Comparison of ENCODE assay signal across 26 mouse cellular contexts in genomic region chr12:87103471-87103870, GRCm38 (mm10). TPM values are rescaled to one million over a fixed set of nuclear protein-coding genes. Genes with fewer than 3 reads are reported as not detected.
"Had no signal": no experiment of that assay in that cellular context is flagged by ENCODE, and none has a peak within 500 bp of the region (broad histone marks: within the 10 kb centered on the region; RNA-seq: fewer than 3 reads in every experiment).

No protein-coding gene starts in this region.

- H3K9ac ChIP-seq: heart, embryonic 13.5 days; heart, embryonic 15.5 days; hindbrain, embryonic 13.5 days; hindbrain, embryonic 15.5 days; limb, embryonic 13.5 days; limb, embryonic 15.5 days; liver, embryonic 12.5 days; liver, embryonic 14.5 days had no signal

- H3K36me3 ChIP-seq: heart, embryonic 15.5 days; liver, embryonic 12.5 days had no signal

- H3K4me2 ChIP-seq: heart, embryonic 11.5 days; heart, embryonic 13.5 days; heart, embryonic 15.5 days; hindbrain, embryonic 13.5 days; hindbrain, embryonic 15.5 days; limb, embryonic 13.5 days; limb, embryonic 15.5 days; liver, embryonic 12.5 days had no signal

- H3K27ac ChIP-seq: heart, adult 2 months; heart, embryonic 13.5 days; heart, embryonic 15.5 days; hindbrain, embryonic 13.5 days; hindbrain, embryonic 15.5 days; hindbrain, postnatal 0 days; kidney, postnatal 0 days; limb, embryonic 13.5 days; limb, embryonic 15.5 days; liver, embryonic 12.5 days; liver, embryonic 14.5 days had no signal

- H3K9me3 ChIP-seq: heart, embryonic 13.5 days; heart, embryonic 15.5 days; hindbrain, embryonic 13.5 days; hindbrain, embryonic 15.5 days; limb, embryonic 13.5 days; limb, embryonic 15.5 days; liver, embryonic 12.5 days had no signal

- H3K4me3 ChIP-seq: heart, adult 2 months; heart, embryonic 13.5 days; heart, embryonic 15.5 days; hindbrain, embryonic 13.5 days; hindbrain, embryonic 15.5 days; limb, embryonic 13.5 days; limb, embryonic 15.5 days; liver, embryonic 12.5 days had no signal

- ATAC-seq: hindbrain, postnatal 0 days; intestine, embryonic 16.5 days; liver, embryonic 12.5 days had no signal

- DNase-seq: gastrocnemius, postnatal 14 days; gastrocnemius, postnatal 36 days; heart, adult 11 months; heart, adult 2 months; heart, postnatal 14 days; heart, postnatal 36 days; kidney, adult 8-10 months; layer of hippocampus, adult 9-11 months; layer of hippocampus, postnatal 36 days; left cerebral cortex, postnatal 4 days had no signal

RNA-seq across cellular contexts. Expression of gene Ngb, which starts 1.1 kb away (rescaled TPM):
- total RNA-seq: gastrocnemius, adult 18-20 months; gastrocnemius, adult 8-10 months; gastrocnemius, postnatal 36 days; heart, adult 2 months; heart, postnatal 14 days; heart, postnatal 36 days had no signal
- polyA plus RNA-seq: heart, postnatal 0 days; liver, embryonic 16.5 days had no signal
